Mouse (Mus musculus) heart, postnatal 0 days (tissue): Measurements from ENCODE around the gene Tmem274. TPM values are rescaled to one million over a fixed set of nuclear protein-coding genes. Genes with fewer than 3 reads are reported as not detected.
"Not testable (repeated sequence)": the region's sequence is repeated elsewhere in the genome, so short reads cannot be mapped to it uniquely, and the experiment has no call there.

ENCODE experiments used
- ATAC-seq: fragments of 200-750 bp; cut with Nextera tagmentation; 2 replicates; pipeline ENCODE4 v1.8.0; 2017; ENCODE audit warnings: low read depth, moderate number of reproducible peaks, moderate library complexity; ENCODE audit not compliant: insufficient read depth
- DNase-seq: peaks from one replicate; pipeline ENCODE4 v3.0.0-alpha.2; 2016; ENCODE audit warnings: low spot score
- H3K27ac ChIP-seq: fragments of 300-500 bp; sonication (generic); 2 replicates; pipeline ENCODE4 v1.5.1; 2014; ENCODE audit warnings: low read depth, mild to moderate bottlenecking
- H3K27me3 ChIP-seq: fragments of 300-500 bp; sonication (generic); 2 replicates; pipeline ENCODE4 v1.6.1; 2014; ENCODE audit warnings: low read length, mixed read lengths; ENCODE audit not compliant: control insufficient read depth, insufficient read depth
- H3K36me3 ChIP-seq: fragments of 300-500 bp; sonication (generic); replicated peaks from 2 replicates; pipeline ENCODE4 v1.6.1; 2014; ENCODE audit warnings: low read length, mixed read lengths; ENCODE audit not compliant: control insufficient read depth, insufficient read depth
- H3K4me1 ChIP-seq: fragments of 300-500 bp; sonication (generic); 2 replicates; pipeline ENCODE4 v1.6.1; 2014; ENCODE audit warnings: antibody characterized with exemption; ENCODE audit not compliant: control insufficient read depth, insufficient read depth
- H3K4me2 ChIP-seq: fragments of 300-500 bp; sonication (generic); 2 replicates; pipeline ENCODE4 v1.6.1; 2014; ENCODE audit warnings: low read depth, mild to moderate bottlenecking, low read length, moderate library complexity
- H3K4me3 ChIP-seq: fragments of 300-500 bp; sonication (generic); 2 replicates; pipeline ENCODE4 v1.5.1; 2014; ENCODE audit warnings: low read depth, low read length
- H3K9ac ChIP-seq: fragments of 300-500 bp; sonication (generic); replicated peaks from 2 replicates; pipeline ENCODE4 v1.6.1; 2014; ENCODE audit warnings: low read depth, low read length, mixed read lengths
- H3K9me3 ChIP-seq: fragments of 300-500 bp; sonication (generic); replicated peaks from 2 replicates; pipeline ENCODE4 v1.6.1; 2016; ENCODE audit warnings: low read length; ENCODE audit not compliant: control insufficient read depth
- CTCF ChIP-seq: IDR thresholded peaks from 2 replicates; pipeline ENCODE4 v1.5.1; 2016; ENCODE audit warnings: antibody characterized with exemption, control low read depth, low read depth
- EP300 ChIP-seq: IDR thresholded peaks from 2 replicates; pipeline ENCODE4 v1.6.1; 2016; ENCODE audit warnings: antibody characterized with exemption, low read depth
- WGBS: fragments of 180-500 bp; shearing (Covaris S2); extraction: QIAGEN DNeasy Blood & Tissue Kit; methylation state at CpG from one replicate; pipeline ENCODE4 v1.1.7; 2014; 5-methylcytosine and 5-hydroxymethylcytosine counted together
- polyA plus RNA-seq: library from polyadenylated mRNA; unstranded; fragments of >200 nt; fragmentation: Nextera tagmentation; extraction: Ambion mirVana; gene quantifications from 2 replicates; pipeline ENCODE4 v1.2.1, GENCODE M21; 2015
- total RNA-seq: library from RNA; depleted of rRNA; stranded (reverse); fragments of >200 nt; gene quantifications from 2 replicates; pipeline ENCODE4 v1.2.3, GENCODE M21; 2014; ENCODE audit warnings: low replicate concordance; rRNA removed

Gene Tmem274
- total RNA-seq, result not detected in 2 replicates
- 0.19 and 0.21 TPM in 2 replicates for polyA plus RNA-seq

- DNase-seq (no peak), ATAC-seq (no peak)
- Histone ChIP-seq H3K27ac (no peak within 1 kb of the TSS), H3K4me1 (no peaks in the 10 kb centered on the region), H3K9me3 (no peaks in the 10 kb centered on the region), H3K27me3 (no peaks in the 10 kb centered on the region), H3K4me2 (no peak within 1 kb of the TSS), H3K4me3 (no peak within 1 kb of the TSS), H3K36me3 (peaks cover 15% of the 10 kb centered on the region), H3K9ac (no peak within 1 kb of the TSS)
- no peak for TF ChIP-seq CTCF
- no peak for TF ChIP-seq EP300
- WGBS, result 84% methylated on average over 11 of the region's 11 CpGs
Measured at GRCm38 (mm10) chr4:149477078-149477477, at the start of gene Tmem274. TSS of gene Tmem274 (plus strand) at chr4:149477378.

- DNase-seq (no peak), ATAC-seq (no peak)
- Histone ChIP-seq H3K4me2 (no peak overlapping the region), H3K27me3 (no peaks in the 10 kb centered on the region), H3K36me3 (no peaks in the 10 kb centered on the region), H3K9ac (no peak overlapping the region), H3K4me1 (no peaks in the 10 kb centered on the region), H3K9me3 (no peaks in the 10 kb centered on the region), H3K27ac (no peak overlapping the region), H3K4me3 (no peak overlapping the region)
- TF ChIP-seq CTCF (no peak), EP300 (no peak)
- 70% methylated on average over 5 of the region's 5 CpGs for WGBS
Measured at GRCm38 (mm10) chr4:149429592-149429991, 47.6 kb upstream of the Tmem274 start.

GRCm38 (mm10) chr4:149431887-149432286 lies 45.3 kb upstream of the Tmem274 start:
- not testable (repeated sequence) for H3K4me1 ChIP-seq, H3K9ac ChIP-seq, H3K27me3 ChIP-seq, H3K27ac ChIP-seq, H3K4me2 ChIP-seq, H3K9me3 ChIP-seq, ATAC-seq, H3K4me3 ChIP-seq, H3K36me3 ChIP-seq, DNase-seq
- WGBS, result 61% methylated on average over 1 of the region's 1 CpGs

- ATAC-seq, result no peak
- WGBS, result 67% methylated on average over 8 of the region's 8 CpGs
- H3K4me2 ChIP-seq, result no peak overlapping the region
Measured at GRCm38 (mm10) chr4:149440576-149440975, 36.6 kb upstream of the Tmem274 start.

GRCm38 (mm10) chr4:149442436-149442835 lies 34.7 kb upstream of the Tmem274 start:
- Histone ChIP-seq H3K4me1 (peaks cover 14% of the 10 kb centered on the region; the same call in 1 of the 2 replicates), H3K4me3 (no peak overlapping the region), H3K27me3 (no peaks in the 10 kb centered on the region), H3K36me3 (no peaks in the 10 kb centered on the region), H3K9me3 (no peaks in the 10 kb centered on the region), H3K27ac (peak overlapping the region; percentile 38; the same call in 1 of the 2 replicates), H3K9ac (no peak overlapping the region), H3K4me2 (no peak overlapping the region)
- ATAC-seq (no peak), DNase-seq (peak; percentile 39)
- TF ChIP-seq CTCF (no peak), EP300 (no peak)
- 13% methylated on average over 3 of the region's 3 CpGs for WGBS

More at GRCm38 (mm10) chr4:149440576-149440975, 36.6 kb upstream of the Tmem274 start:
- no peaks in the 10 kb centered on the region for H3K36me3 ChIP-seq
- no peak overlapping the region for H3K9ac ChIP-seq
- TF ChIP-seq EP300, result no peak
- TF ChIP-seq CTCF, result no peak
- peaks cover 6% of the 10 kb centered on the region; the same call in 1 of the 2 replicates for H3K4me1 ChIP-seq
- H3K27ac ChIP-seq, result no peak overlapping the region
- no peaks in the 10 kb centered on the region for H3K9me3 ChIP-seq
- H3K27me3 ChIP-seq, result no peaks in the 10 kb centered on the region
- DNase-seq, result no peak
- H3K4me3 ChIP-seq, result no peak overlapping the region

- Histone ChIP-seq H3K27me3 (no peaks in the 10 kb centered on the region), H3K4me1 (peaks cover 14% of the 10 kb centered on the region; the same call in 1 of the 2 replicates), H3K36me3 (no peaks in the 10 kb centered on the region), H3K27ac (no peak overlapping the region), H3K9ac (no peak overlapping the region), H3K4me2 (no peak overlapping the region), H3K9me3 (no peaks in the 10 kb centered on the region), H3K4me3 (no peak overlapping the region)
- DNase-seq (no peak), ATAC-seq (no peak)
- TF ChIP-seq CTCF, result no peak
- 51% methylated on average over 1 of the region's 1 CpGs for WGBS
Measured at GRCm38 (mm10) chr4:149444465-149444864, 32.7 kb upstream of the Tmem274 start.
